Mouse (Mus musculus) naive thymus-derived CD4-positive, alpha-beta T cell, adult 2 months (primary cell): Measurements from ENCODE around the gene Gm29866.
"Not testable (repeated sequence)": the region's sequence is repeated elsewhere in the genome, so short reads cannot be mapped to it uniquely, and the experiment has no call there.

ENCODE experiments used
- DNase-seq: peaks from one replicate; pipeline ENCODE4 v3.0.0-alpha.2; 2011; ENCODE audit warnings: low read depth

The Gm29866 gene

GRCm38 (mm10) chrY:20993557-20993956, at the start of gene Gm29866:
Gm29866 (minus strand) TSS chrY:20993657.
- DNase-seq: not testable (repeated sequence)
